Mouse (Mus musculus) mature B cell (primary cell): Measurements from ENCODE around the gene Aimp1.

Experiments used
- in situ Hi-C: fragments of 300-500 bp; cut with MboI; formaldehyde crosslinking; loops from 2 replicates; pipeline ENCODE4 v1.14.3; 2019

Aimp1 gene

GRCm38 (mm10) chr3:132684231-132684928, at the start of gene Aimp1:
TSS of gene Aimp1 (minus strand) at chr3:132684370.
- in situ Hi-C loops = loop anchor here (10.0 kb wide), 1 partner anchor 410 kb away; the partner anchor contains the start of genes Gstcd and Ints12

DNA sequence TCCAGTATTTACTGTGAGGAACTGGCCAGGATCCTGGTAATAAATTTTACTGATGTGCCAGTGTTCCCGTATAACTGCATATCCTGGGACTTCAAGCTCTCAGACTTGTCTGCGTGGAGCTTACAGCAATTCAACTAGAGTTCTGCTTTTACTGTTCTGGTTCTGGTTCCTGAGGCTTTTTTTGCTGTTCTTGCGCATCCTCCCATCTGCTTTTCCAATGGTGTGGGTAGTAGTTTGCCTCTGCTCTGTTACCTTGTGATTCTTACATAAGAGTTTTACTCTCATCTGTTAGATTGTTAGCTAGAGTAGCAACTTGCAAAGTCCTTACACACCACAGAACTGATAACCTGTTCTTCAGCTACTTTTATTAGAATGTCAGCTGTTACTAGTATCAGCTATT, 40.2 kb upstream of the Aimp1 start:
- in situ Hi-C loops = no loop called here

DNA sequence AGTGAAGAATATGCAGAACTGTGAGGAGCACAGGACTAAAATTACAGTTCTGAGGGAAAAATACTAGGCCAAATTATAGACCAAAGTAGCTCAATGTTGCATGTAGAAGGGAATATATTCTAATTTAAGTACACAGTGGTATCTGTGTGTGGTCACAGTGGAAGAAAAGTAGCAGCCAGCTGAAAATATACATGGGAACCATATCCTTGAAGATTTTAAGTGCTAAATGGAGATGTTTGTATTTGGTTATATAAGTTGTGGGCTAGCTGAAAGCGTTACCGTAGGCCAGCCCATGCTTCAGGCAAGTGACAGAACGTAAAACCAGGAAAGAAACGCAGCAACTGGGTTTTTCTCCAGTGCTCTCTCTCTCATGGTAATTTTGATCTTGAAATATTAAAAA, 33.1 kb upstream of the Aimp1 start:
- in situ Hi-C loops = no loop called here

GRCm38 (mm10) chr3:132713913-132714312, 29.7 kb upstream of the Aimp1 start:
- in situ Hi-C loops = no loop called here

GRCm38 (mm10) chr3:132706977-132707376, 22.8 kb upstream of the Aimp1 start:
- in situ Hi-C loops = no loop called here

GRCm38 (mm10) chr3:132704216-132704615, 20.0 kb upstream of the Aimp1 start:
- in situ Hi-C loops = no loop called here

DNA sequence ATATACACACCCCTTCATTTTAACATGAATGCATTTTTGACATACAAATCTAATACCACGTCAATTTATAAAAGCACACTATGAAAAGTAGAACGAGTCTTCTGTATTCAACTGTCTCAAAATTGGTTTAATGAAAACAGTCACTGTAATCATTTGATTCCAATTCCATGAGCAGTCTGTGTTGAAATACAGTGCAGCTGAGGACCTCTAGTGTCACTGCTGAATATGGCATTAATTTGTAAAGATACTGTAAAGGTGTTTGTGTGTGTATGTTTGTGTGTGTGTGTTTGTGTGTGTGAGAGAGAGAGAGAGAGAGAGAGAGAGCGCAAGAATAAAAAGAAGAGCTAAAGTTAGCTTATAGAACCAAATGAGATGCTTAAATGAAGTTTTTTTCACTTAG, 17.2 kb upstream of the Aimp1 start:
- in situ Hi-C loops = no loop called here

- in situ Hi-C loops = loop anchor here (10.0 kb wide), 1 partner anchor 411 kb away; the partner anchor contains the start of genes Gstcd and Ints12
These were observed 531 bp downstream of the Aimp1 start, which contains the start of gene Tbck for GRCm38 (mm10) chr3:132683447-132684230. TSS of gene Tbck (plus strand) at chr3:132684144.

- in situ Hi-C loops = no loop called here
These were observed 6.7 kb downstream of the Aimp1 start for GRCm38 (mm10) chr3:132677494-132677893.

DNA sequence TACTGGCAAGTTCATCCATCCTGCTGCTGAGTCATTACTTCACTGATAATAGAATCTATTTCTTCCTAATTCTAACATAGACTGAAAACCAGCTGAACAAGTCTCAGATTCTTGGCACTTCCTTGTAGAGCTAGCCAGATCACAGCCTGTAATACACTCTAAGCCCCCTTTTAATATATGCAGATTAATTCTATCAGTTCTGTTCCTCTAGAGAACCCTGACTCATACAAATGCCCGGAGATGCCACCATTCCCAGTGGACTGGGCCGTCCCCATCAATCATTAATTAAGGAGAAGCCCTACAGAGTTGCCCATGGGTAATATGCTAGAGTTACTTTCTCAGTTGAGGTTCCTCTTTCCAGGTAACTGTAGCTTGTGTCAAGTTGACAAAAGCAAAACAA, 28.2 kb downstream of the Aimp1 start:
- in situ Hi-C loops = no loop called here

GRCm38 (mm10) chr3:132653959-132654358, 30.2 kb downstream of the Aimp1 start:
- in situ Hi-C loops = no loop called here

DNA sequence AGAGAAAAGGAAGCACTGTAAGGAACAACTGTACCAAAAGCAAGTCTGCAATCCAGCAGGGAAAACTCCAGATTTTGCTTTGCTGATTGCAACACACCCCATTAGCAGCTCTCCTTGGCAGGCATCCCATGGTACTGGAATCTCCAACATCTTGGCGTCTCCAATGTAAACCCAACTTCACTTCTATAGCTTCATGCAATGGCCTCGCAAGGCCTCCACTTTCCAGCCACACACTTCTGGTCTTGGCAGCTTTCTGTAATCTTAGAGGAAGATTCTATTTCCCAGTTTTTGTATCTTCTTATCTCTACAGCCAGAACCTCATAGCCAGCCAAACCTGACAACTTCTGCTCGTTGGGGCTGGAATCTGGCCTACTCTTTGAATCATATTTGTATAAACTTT, 32.4 kb downstream of the Aimp1 start:
- in situ Hi-C loops = no loop called here

DNA sequence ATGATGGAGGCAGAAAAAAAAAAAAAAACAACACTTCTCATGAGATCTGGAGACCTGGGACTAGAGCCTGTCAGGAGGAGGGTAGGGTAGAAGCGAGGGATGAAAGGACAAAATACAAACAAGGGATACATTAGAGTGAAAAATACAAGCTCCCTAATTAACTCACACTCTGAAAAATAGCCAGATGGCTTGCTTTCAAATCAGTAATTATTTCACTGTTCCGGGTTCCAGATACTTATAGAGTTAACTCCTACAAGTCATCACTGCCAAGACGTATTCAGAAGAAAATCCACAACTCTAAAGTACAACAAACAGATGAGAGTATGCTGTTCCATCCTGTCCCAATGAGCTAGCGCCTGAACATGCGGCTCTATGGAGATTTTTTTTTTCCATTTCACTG, 34.0 kb downstream of the Aimp1 start:
- in situ Hi-C loops = no loop called here

- in situ Hi-C loops = no loop called here
These were observed 34.8 kb downstream of the Aimp1 start for GRCm38 (mm10) chr3:132649368-132649767.

DNA sequence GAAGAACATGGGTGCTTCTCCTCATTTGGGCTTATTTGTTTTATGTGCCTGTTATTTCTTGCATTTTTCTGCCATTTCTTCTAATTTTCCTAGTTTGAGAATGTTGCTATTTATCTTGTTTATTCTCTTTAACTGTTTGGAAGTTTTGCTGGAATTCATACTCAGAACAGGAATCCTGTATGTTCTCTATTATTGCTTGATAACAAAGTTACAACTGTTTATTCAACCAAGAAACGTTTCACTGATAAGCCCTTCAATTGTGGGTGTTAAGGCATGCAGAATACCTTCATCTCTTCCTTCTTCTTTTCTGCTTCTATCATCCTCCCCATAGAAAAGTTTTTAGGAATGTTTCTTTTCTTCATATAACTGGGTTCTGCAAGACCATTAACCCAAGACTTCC, 37.4 kb downstream of the Aimp1 start:
- in situ Hi-C loops = no loop called here

GRCm38 (mm10) chr3:132644071-132644470, 40.1 kb downstream of the Aimp1 start:
- in situ Hi-C loops = no loop called here

DNA sequence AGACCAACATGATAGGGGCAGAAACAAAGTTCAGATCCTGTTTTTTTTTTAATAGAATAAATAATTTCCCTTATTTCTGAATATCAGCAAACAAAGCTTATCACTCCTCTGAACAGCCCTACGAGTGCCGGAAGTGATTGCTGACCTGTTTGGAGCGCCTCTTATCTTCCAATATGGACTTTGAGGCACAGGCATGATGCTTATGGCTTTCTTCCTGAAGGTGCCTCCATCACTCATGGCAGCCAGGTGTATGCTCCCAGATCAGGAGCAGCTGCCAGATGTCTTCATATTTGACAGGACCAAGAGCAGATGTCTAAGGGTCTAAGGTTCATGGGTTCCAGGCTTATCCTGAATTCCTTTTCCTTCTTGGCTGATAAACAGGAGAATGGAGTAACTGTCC, 47.1 kb downstream of the Aimp1 start:
- in situ Hi-C loops = no loop called here

GRCm38 (mm10) chr3:132633261-132633660, 50.9 kb downstream of the Aimp1 start:
- in situ Hi-C loops = no loop called here

DNA sequence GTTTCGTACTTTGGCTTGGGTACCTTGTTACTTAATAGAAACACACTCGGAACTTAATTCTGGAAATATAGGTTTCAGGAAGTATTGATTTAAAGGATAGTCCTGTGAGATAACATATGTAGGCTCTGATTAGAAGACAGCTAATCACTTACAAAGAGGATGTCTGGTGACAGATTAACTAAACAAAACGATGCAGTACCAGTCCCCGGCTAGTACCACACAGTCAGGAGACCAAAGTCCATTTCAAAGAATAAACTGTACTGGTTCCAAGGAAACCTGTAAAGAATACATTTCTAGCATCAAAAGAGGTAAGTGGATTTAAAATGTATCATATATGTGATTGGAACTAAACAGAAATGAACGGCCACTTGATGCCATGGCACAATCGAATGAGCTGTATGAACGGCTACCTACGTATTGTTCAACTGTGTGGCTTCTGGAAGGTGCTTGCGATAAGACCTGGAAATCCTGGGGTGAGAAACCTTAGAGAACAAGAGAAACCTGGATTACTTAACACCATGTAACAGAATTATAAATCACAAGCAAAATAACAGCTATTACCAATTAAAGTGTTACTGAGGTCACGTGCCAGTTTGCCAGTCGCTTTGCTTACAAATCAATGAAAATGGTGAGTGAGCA, 54.5 kb downstream of the Aimp1 start, which contains the start of gene Gimd1:
Gimd1 (plus strand) TSS at position 220 of the 639 bp plus-strand sequence.
- in situ Hi-C loops = no loop called here

DNA sequence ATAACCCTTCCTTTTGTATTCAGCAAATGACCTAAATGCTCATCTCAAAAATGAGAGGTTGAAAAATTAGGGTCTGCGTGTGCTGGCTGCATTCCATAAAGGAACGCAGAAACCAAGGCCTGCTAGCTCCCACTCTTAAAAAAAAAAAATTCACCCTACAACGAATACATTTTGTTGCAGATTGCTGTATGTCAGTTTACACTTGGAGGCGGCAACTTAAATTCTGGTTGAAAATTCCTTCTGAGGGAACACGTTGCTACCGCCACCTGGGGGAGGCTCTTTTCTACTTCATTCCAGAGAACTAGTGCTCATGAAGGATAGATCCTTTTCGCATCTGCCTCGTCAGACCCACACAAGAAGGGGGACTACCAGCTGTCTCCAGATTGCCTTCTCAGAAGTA, 55.4 kb downstream of the Aimp1 start:
- in situ Hi-C loops = no loop called here
